Mouse (Mus musculus) limb, embryonic 15.5 days (tissue): ENCODE data around the gene Irgq. TPM values are rescaled to one million over a fixed set of nuclear protein-coding genes. Genes with fewer than 3 reads are reported as not detected.

Experiments used
- ATAC-seq: fragments of 200-750 bp; cut with Nextera tagmentation; 2 replicates; pipeline ENCODE4 v1.8.0; 2017; ENCODE audit warnings: low read depth, moderate TSS enrichment; ENCODE audit not compliant: insufficient number of reproducible peaks, low FRiP score, low TSS enrichment
- H3K27ac ChIP-seq: fragments of 300-500 bp; sonication (generic); 2 replicates; pipeline ENCODE4 v1.5.1; 2015; ENCODE audit warnings: moderate library complexity, mild to moderate bottlenecking, inconsistent platforms
- H3K27me3 ChIP-seq: fragments of 300-500 bp; sonication (generic); 2 replicates; pipeline ENCODE4 v1.6.1; 2015; ENCODE audit warnings: inconsistent platforms
- H3K36me3 ChIP-seq: fragments of 300-500 bp; sonication (generic); 2 replicates; pipeline ENCODE4 v1.6.1; 2015; ENCODE audit warnings: inconsistent platforms
- H3K4me1 ChIP-seq: fragments of 300-500 bp; sonication (generic); 2 replicates; pipeline ENCODE4 v1.6.1; 2015; ENCODE audit warnings: inconsistent platforms
- H3K4me2 ChIP-seq: fragments of 300-500 bp; sonication (generic); 2 replicates; pipeline ENCODE4 v1.6.1; 2015; ENCODE audit warnings: mild to moderate bottlenecking, inconsistent platforms
- H3K4me3 ChIP-seq: fragments of 300-500 bp; sonication (generic); 2 replicates; pipeline ENCODE4 v1.5.1; 2015; ENCODE audit warnings: mild to moderate bottlenecking, inconsistent platforms
- H3K9ac ChIP-seq: fragments of 300-500 bp; sonication (generic); 2 replicates; pipeline ENCODE4 v1.6.1; 2015; ENCODE audit warnings: inconsistent platforms
- H3K9me3 ChIP-seq: fragments of 300-500 bp; sonication (generic); 2 replicates; pipeline ENCODE4 v1.6.1; 2016; ENCODE audit warnings: inconsistent platforms
- WGBS: fragments of 180-500 bp; shearing (Covaris S2); methylation state at CpG from one replicate; pipeline ENCODE4 v1.1.7; 2015; 5-methylcytosine and 5-hydroxymethylcytosine counted together
- polyA plus RNA-seq: library from polyadenylated mRNA; unstranded; fragments of >200 nt; fragmentation: Nextera tagmentation; extraction: Ambion mirVana; gene quantifications from 2 replicates; pipeline ENCODE4 v1.2.1, GENCODE M21; 2015

Irgq gene
- polyA plus RNA-seq, 1 experiment from 2014 or later = 8.3 TPM

DNA sequence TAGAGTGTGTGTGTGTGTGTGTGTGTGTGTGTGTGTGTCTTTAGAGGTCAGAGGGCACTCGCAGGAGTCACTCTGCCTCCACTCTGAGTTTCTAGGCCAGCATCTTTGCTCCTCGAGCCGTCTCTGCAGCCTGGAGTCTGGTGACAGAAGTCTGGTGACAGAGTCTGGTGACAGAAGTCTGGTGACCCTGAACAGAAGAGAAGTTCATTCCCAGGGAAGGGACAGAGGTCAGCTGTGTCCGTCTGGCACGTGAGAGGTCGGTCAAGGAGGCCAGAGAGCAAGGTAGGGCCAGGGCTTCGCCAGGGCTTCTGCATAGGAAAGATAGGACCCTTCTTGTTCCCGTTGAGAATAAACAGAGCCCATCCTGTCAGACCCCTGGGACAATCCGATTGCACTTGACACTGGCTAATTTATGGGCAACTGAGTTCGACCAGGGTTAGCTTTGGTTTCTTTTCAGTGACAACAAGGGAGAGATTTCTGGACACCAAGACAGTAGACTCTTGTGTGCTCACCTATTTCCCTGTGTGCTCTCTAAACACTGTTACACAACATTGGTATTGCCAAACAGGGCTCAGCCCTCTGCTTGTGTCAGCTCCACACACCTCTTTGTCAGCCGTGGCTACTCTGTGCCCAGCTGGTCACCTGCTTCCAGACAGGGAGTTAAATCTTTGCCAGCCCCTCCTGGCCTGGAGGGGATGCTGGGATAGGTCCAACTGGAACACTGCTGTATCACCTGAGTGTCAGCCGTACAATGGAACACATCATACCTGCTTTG is 21.7 kb downstream of the Irgq start:
- H3K4me2 ChIP-seq = no peak overlapping the region
- H3K27me3 ChIP-seq = no peaks in the 10 kb centered on the region
- ATAC-seq = no peak
- no peak overlapping the region for H3K4me3 ChIP-seq
- peaks cover 10% of the 10 kb centered on the region for H3K4me1 ChIP-seq
- no peak overlapping the region for H3K27ac ChIP-seq
- WGBS = 90% methylated on average over 12 of the region's 12 CpGs
- peaks cover 70% of the 10 kb centered on the region for H3K36me3 ChIP-seq
- H3K9ac ChIP-seq = no peak overlapping the region
- no peaks in the 10 kb centered on the region for H3K9me3 ChIP-seq

GRCm38 (mm10) chr7:24555786-24556185 is 25.3 kb downstream of the Irgq start:
- Histone ChIP-seq H3K27me3 (no peaks in the 10 kb centered on the region), H3K9ac (no peak overlapping the region), H3K4me3 (no peak overlapping the region), H3K9me3 (no peaks in the 10 kb centered on the region), H3K4me1 (no peaks in the 10 kb centered on the region), H3K36me3 (peaks cover 70% of the 10 kb centered on the region), H3K27ac (no peak overlapping the region), H3K4me2 (no peak overlapping the region)
- WGBS = 91% methylated on average over 10 of the region's 10 CpGs
- ATAC-seq = no peak

DNA sequence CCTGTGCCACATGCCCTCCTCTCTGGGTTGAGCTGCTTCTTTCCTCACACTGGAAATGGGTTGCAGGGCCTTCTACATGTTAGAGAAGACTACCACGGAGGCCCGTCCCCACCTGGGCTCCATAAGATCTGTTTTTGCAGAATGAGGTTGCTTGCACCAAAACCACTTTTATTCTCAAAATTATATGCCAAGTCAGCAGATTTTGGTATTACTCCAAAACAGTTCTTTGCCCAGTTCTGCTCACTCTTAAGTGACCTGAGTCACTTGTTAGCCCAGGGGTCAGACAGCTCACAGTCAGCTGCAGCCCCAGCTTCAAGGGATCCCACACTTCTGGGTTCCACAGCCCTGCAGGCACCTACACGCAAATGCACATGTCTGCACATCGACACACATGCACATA is 31.0 kb downstream of the Irgq start:
- H3K27ac ChIP-seq = no peak overlapping the region
- no peaks in the 10 kb centered on the region for H3K27me3 ChIP-seq
- H3K4me3 ChIP-seq = no peak overlapping the region
- no peak for ATAC-seq
- no peak overlapping the region for H3K4me2 ChIP-seq
- WGBS = 77% methylated on average over 4 of the region's 4 CpGs
- H3K9ac ChIP-seq = no peak overlapping the region
- H3K36me3 ChIP-seq = peaks cover 67% of the 10 kb centered on the region
- H3K4me1 ChIP-seq = no peaks in the 10 kb centered on the region
- H3K9me3 ChIP-seq = no peaks in the 10 kb centered on the region

DNA sequence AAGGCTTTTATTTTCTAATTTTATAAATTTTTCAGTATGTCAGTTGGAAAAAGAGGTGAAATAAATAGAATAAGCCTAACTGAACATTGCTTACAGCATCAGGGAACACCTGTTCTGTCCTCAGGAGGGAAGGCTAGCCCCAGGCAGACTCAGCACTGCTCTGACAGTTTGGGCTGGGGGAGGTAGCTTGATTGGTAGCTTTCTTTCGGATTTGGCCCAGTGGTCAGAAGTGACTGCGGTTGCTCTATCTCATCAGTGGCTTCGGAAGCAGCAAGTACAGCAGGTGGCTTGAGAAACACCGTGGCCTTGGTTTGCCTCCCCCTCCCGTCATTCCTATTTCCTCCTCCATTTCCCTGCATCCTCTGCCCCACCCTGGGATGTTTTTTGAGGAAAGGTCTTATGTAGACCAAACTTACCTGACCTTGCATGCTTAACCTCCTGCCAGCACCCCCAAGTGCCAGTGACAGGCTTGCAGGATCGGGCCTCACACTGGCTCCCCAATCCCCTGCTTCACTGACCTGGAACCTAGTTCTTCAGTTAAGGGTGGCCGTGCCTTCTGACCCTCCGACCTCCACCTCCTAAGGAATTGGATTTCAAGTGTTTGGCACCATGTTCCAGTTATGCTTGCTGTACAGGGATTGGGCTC is 32.8 kb downstream of the Irgq start:
- Histone ChIP-seq H3K27me3 (no peaks in the 10 kb centered on the region), H3K36me3 (peaks cover 81% of the 10 kb centered on the region), H3K27ac (no peak overlapping the region), H3K4me2 (no peak overlapping the region), H3K9me3 (no peaks in the 10 kb centered on the region), H3K4me1 (no peaks in the 10 kb centered on the region), H3K9ac (no peak overlapping the region), H3K4me3 (no peak overlapping the region)
- no peak for ATAC-seq
- WGBS = 89% methylated on average over 8 of the region's 8 CpGs

DNA sequence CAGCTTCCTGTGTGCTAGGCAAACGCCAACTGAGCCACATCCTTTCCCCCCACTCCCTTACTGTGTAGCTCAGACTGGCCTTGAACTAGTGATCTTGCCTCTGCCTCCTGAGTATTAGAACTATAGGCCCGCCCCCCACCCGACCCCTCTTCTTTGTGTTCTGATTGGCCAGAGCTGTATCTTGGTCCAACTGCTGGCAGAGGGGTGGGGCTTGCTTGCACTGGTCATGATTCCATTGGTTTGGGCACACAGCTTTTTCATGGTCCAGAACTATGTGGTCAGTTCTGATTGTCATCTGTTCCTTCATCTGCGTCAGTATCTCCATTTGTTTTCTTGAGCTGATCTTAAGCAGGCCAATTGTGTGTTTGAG is 33.3 kb downstream of the Irgq start:
- H3K4me1 ChIP-seq = no peaks in the 10 kb centered on the region
- WGBS = 82% methylated on average over 4 of the region's 4 CpGs
- no peak overlapping the region for H3K4me2 ChIP-seq
- no peak for ATAC-seq
- no peak overlapping the region for H3K27ac ChIP-seq
- no peaks in the 10 kb centered on the region for H3K9me3 ChIP-seq
- no peak overlapping the region for H3K9ac ChIP-seq
- H3K27me3 ChIP-seq = no peaks in the 10 kb centered on the region
- no peak overlapping the region for H3K4me3 ChIP-seq
- H3K36me3 ChIP-seq = peaks cover 83% of the 10 kb centered on the region

- Histone ChIP-seq H3K9ac (no peak overlapping the region), H3K9me3 (no peaks in the 10 kb centered on the region), H3K27ac (no peak overlapping the region), H3K4me1 (no peaks in the 10 kb centered on the region), H3K27me3 (no peaks in the 10 kb centered on the region), H3K36me3 (peaks cover 80% of the 10 kb centered on the region), H3K4me3 (no peak overlapping the region), H3K4me2 (no peak overlapping the region)
- WGBS = 58% methylated on average over 6 of the region's 6 CpGs
- ATAC-seq = 0 out of 2 replicates have a peak, but pooled peaks have one; percentile 26
Measured at GRCm38 (mm10) chr7:24564607-24565265, 34.2 kb downstream of the Irgq start.

- H3K9ac ChIP-seq = no peak overlapping the region
Measured at GRCm38 (mm10) chr7:24565627-24566026, 35.1 kb downstream of the Irgq start.

DNA sequence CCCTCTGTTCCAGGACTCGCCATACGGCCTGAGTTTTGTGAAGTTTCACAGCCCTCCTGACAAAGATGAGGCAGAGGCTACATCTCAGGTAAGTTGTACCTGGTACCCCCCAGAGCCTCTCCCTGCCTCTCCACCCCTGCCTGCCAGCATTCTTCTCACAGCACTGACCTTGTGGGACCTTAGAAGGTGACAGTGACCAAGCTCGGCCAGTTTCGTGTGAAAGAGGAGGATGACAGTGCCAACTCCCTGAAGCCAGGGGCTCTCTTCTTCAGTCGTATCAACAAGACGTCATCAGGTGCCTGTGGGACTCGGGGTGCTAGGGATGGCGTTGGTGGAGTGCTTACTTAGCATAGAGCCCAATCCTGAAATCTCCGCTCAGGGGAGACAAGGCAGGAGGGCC is 35.7 kb downstream of the Irgq start:
- Histone ChIP-seq H3K4me1 (no peaks in the 10 kb centered on the region), H3K9ac (no peak overlapping the region), H3K4me2 (no peak overlapping the region), H3K27me3 (no peaks in the 10 kb centered on the region), H3K4me3 (no peak overlapping the region), H3K9me3 (no peaks in the 10 kb centered on the region), H3K36me3 (peaks cover 81% of the 10 kb centered on the region), H3K27ac (no peak overlapping the region)
- ATAC-seq = no peak
- WGBS = 92% methylated on average over 9 of the region's 9 CpGs

More at GRCm38 (mm10) chr7:24565627-24566026, 35.1 kb downstream of the Irgq start:
- Histone ChIP-seq H3K27me3 (no peaks in the 10 kb centered on the region), H3K4me1 (no peaks in the 10 kb centered on the region), H3K9me3 (no peaks in the 10 kb centered on the region), H3K4me3 (no peak overlapping the region), H3K27ac (no peak overlapping the region), H3K4me2 (no peak overlapping the region), H3K36me3 (peaks cover 80% of the 10 kb centered on the region)
- no peak for ATAC-seq
- 95% methylated on average over 11 of the region's 11 CpGs for WGBS

DNA sequence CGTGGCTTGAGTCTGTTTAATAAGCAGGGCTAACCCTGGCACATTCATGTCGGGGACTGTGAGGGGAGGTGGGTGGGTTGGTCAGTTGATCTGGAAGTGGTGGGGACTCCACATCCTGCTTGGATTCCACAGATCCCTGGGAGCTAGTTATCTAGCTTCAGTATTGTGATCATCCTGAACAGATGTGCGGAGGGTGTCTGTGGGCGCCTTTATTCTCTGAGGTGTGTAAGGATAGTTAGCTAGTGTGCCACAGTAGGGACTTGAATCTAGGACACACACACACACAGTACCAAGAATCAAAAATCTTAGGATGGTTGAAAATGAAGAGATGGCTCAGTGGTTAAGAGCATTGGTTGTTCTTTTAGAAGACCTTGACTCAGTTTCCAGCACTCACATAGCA is 38.0 kb downstream of the Irgq start:
- Histone ChIP-seq H3K4me2 (no peak overlapping the region), H3K27ac (no peak overlapping the region), H3K4me3 (no peak overlapping the region), H3K9ac (no peak overlapping the region), H3K36me3 (peaks cover 91% of the 10 kb centered on the region), H3K4me1 (no peaks in the 10 kb centered on the region), H3K9me3 (no peaks in the 10 kb centered on the region), H3K27me3 (no peaks in the 10 kb centered on the region)
- WGBS = 92% methylated on average over 4 of the region's 4 CpGs
- no peak for ATAC-seq

DNA sequence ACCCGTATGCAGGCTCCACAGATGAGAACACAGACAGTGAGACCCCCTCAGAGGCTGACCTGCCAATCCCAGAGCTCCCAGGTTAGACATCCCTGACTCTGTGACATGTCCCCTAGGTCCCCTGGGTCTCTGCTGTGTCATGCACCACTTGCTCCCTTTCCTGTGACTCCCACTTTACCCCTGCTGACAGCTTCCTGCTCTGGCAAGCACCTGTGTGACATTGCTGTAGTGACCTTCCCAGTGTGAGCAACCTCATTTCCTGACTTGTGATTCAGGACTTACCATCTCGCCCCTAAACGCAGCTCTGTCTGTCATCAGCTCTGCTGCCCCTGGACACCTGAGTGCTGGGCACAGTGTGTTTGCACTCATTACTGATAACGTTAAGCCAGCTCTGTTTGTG is 40.6 kb downstream of the Irgq start:
- H3K4me3 ChIP-seq = no peak overlapping the region
- no peak overlapping the region for H3K27ac ChIP-seq
- no peaks in the 10 kb centered on the region for H3K9me3 ChIP-seq
- no peak overlapping the region for H3K9ac ChIP-seq
- no peak for ATAC-seq
- peaks cover 69% of the 10 kb centered on the region for H3K36me3 ChIP-seq
- no peaks in the 10 kb centered on the region for H3K27me3 ChIP-seq
- WGBS = 75% methylated on average over 4 of the region's 4 CpGs
- no peaks in the 10 kb centered on the region for H3K4me1 ChIP-seq
- no peak overlapping the region for H3K4me2 ChIP-seq

DNA sequence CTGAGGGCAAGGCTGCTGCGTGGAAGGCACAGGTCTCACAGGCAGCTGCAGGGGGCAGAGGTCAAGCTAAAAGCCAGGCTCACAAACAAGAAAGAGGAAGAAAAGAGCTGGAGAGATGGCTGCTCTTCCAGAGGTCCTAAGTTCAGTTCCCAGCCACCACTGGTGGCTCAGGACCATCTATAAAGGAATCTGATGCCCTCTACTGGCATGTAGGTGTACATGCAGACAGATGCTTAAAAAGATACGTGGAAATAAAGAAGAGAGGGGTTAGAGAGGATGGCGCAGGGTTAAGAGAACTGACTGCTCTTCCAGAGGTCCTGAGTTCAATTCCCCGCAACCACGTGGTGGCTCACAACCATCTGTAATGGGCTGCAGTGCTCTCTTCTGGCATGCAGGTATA is 42.0 kb downstream of the Irgq start:
- Histone ChIP-seq H3K4me3 (no peak overlapping the region), H3K9me3 (no peaks in the 10 kb centered on the region), H3K36me3 (peaks cover 56% of the 10 kb centered on the region), H3K4me1 (no peaks in the 10 kb centered on the region), H3K9ac (no peak overlapping the region), H3K27me3 (no peaks in the 10 kb centered on the region), H3K4me2 (no peak overlapping the region), H3K27ac (no peak overlapping the region)
- ATAC-seq = no peak
- WGBS = 57% methylated on average over 5 of the region's 5 CpGs

GRCm38 (mm10) chr7:24574224-24574796 is 43.8 kb downstream of the Irgq start:
- ATAC-seq = no peak
- H3K4me2 ChIP-seq = no peak overlapping the region
- no peak overlapping the region for H3K4me3 ChIP-seq
- WGBS = 66% methylated on average over 12 of the region's 12 CpGs
- no peak overlapping the region for H3K9ac ChIP-seq
- no peaks in the 10 kb centered on the region for H3K4me1 ChIP-seq
- H3K9me3 ChIP-seq = no peaks in the 10 kb centered on the region
- peaks cover 39% of the 10 kb centered on the region for H3K36me3 ChIP-seq
- H3K27me3 ChIP-seq = no peaks in the 10 kb centered on the region
- no peak overlapping the region for H3K27ac ChIP-seq
